Mouse (Mus musculus) heart, embryonic 16.5 days (tissue): ENCODE measurements around the gene Ppp6r1. TPM values are rescaled to one million over a fixed set of nuclear protein-coding genes. Genes with fewer than 3 reads are reported as not detected.
"Not testable (repeated sequence)": the region's sequence is repeated elsewhere in the genome, so short reads cannot be mapped to it uniquely, and the experiment has no call there.

Experiments
- ATAC-seq: fragments of 200-750 bp; cut with Nextera tagmentation; replicated peaks from 2 replicates; pipeline ENCODE4 v1.8.0; 2017; ENCODE audit warnings: moderate number of reproducible peaks; ENCODE audit not compliant: insufficient read depth, low FRiP score; ENCODE audit errors: extremely low read depth
- H3K27ac ChIP-seq: fragments of 300-500 bp; sonication (generic); 2 replicates; pipeline ENCODE4 v1.5.1; 2014; ENCODE audit warnings: mild to moderate bottlenecking, low read length, control low read depth, moderate library complexity
- H3K27me3 ChIP-seq: fragments of 300-500 bp; sonication (generic); 2 replicates; pipeline ENCODE4 v1.6.1; 2014; ENCODE audit warnings: low read length, mixed read lengths; ENCODE audit not compliant: control insufficient read depth, insufficient read depth
- H3K36me3 ChIP-seq: fragments of 300-500 bp; sonication (generic); 2 replicates; pipeline ENCODE4 v1.6.1; 2014; ENCODE audit not compliant: control insufficient read depth, insufficient read depth
- H3K4me1 ChIP-seq: fragments of 300-500 bp; sonication (generic); 2 replicates; pipeline ENCODE4 v1.6.1; 2014; ENCODE audit warnings: low read length, mixed read lengths; ENCODE audit not compliant: control insufficient read depth, insufficient read depth
- H3K4me2 ChIP-seq: fragments of 300-500 bp; sonication (generic); 2 replicates; pipeline ENCODE4 v1.6.1; 2014; ENCODE audit warnings: low read depth, mild to moderate bottlenecking, control low read depth, low read length
- H3K4me3 ChIP-seq: fragments of 300-500 bp; sonication (generic); 2 replicates; pipeline ENCODE4 v1.5.1; 2014; ENCODE audit warnings: mild to moderate bottlenecking, control low read depth, low read length
- H3K9ac ChIP-seq: fragments of 300-500 bp; sonication (generic); 2 replicates; pipeline ENCODE4 v1.6.1; 2014; ENCODE audit warnings: low read length, control low read depth
- H3K9me3 ChIP-seq: fragments of 300-500 bp; sonication (generic); replicated peaks from 2 replicates; pipeline ENCODE4 v1.6.1; 2016; ENCODE audit warnings: low read length; ENCODE audit not compliant: control insufficient read depth
- WGBS: fragments of 180-500 bp; shearing (Covaris S2); extraction: QIAGEN DNeasy Blood & Tissue Kit; methylation state at CpG from one replicate; pipeline ENCODE4 v1.1.7; 2014; 5-methylcytosine and 5-hydroxymethylcytosine counted together
- polyA plus RNA-seq: library from polyadenylated mRNA; unstranded; fragments of >200 nt; fragmentation: Nextera tagmentation; extraction: Ambion mirVana; gene quantifications from 2 replicates; pipeline ENCODE4 v1.2.1, GENCODE M21; 2015

Gene Ppp6r1
- polyA plus RNA-seq, 1 experiment from 2014 or later = 4.9 TPM

DNA sequence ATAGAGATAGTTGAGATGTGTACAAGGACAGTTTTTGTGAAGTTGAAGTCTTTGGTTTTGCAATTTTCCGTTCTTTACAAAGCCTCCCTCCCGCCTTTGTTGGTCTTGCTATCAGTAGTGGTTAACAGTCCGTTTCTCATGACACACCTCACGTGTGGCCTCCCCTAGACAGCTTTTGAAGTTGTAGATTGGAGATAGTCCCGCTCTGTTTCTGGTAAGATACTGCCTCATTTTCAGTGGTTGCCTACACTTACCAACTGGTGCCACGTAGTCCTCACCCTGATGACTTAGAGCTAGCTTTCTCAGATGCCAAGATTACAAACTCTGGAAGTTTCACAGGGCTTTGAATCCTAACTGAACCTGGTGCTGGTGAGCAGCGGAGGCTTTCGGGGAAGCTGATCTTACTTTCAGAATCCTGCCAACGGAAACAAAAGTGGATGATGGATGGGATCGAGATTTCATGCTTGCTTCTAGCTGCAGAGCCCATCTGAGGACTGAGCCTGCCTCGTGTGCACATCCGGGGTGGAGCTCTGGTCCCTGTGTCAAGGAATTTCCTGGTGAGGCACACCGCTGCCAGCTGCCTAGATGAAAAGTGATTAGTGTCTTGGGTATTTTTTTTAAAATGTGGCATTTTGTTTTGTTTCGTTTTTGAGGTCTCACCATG lies 44.9 kb downstream of the Ppp6r1 start:
- H3K4me2 ChIP-seq = no peak overlapping the region
- no peak for ATAC-seq
- H3K4me3 ChIP-seq = no peak overlapping the region
- H3K36me3 ChIP-seq = no peaks in the 10 kb centered on the region
- no peaks in the 10 kb centered on the region for H3K27me3 ChIP-seq
- 61% methylated on average over 14 of the region's 14 CpGs for WGBS
- H3K9me3 ChIP-seq = no peaks in the 10 kb centered on the region
- no peaks in the 10 kb centered on the region for H3K4me1 ChIP-seq
- H3K9ac ChIP-seq = no peak overlapping the region
- no peak overlapping the region for H3K27ac ChIP-seq

DNA sequence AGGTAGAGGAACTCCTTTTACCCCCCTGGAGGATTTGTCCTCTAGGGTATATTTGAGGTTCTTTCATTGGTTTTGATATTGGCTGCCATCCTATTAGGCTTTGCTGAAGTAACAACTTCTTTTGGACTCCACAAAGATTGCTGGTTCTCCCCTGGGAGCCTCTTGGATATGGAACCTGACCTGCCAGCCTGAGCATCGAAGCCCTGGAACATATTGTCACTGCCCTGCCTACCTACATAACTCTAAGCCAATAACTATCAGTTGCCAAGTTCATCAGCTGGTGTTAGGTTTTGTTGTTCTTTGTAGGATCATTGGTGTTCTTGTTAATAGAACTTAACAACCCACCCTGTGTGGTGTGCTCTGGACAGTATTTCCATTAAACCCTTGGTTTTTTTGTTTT lies 45.9 kb downstream of the Ppp6r1 start:
- no peaks in the 10 kb centered on the region for H3K9me3 ChIP-seq
- H3K9ac ChIP-seq = no peak overlapping the region
- H3K4me2 ChIP-seq = no peak overlapping the region
- ATAC-seq = no peak
- WGBS = 67% methylated on average over 1 of the region's 1 CpGs
- no peak overlapping the region for H3K4me3 ChIP-seq
- no peaks in the 10 kb centered on the region for H3K4me1 ChIP-seq
- H3K27ac ChIP-seq = no peak overlapping the region
- no peaks in the 10 kb centered on the region for H3K27me3 ChIP-seq
- no peaks in the 10 kb centered on the region for H3K36me3 ChIP-seq

DNA sequence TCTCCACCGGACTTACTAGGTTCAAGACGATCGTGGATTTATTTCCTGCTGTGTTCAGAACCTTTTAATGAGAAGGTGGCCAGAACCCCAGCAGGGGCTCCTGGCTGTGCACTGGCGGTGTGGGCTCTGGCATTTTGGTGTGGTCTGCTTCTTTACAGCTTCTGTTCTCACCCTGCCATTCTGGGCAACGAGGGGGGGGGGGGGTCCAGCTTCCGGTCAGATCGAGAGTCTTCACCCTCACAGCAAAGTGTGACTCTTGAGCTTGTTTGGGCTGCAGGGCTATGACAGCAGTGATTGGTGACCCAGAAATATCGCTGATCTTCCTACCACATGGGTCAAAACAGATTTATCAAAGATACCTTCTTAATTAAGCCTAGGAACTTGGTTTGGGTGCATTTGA lies 46.4 kb downstream of the Ppp6r1 start:
- WGBS = 55% methylated on average over 8 of the region's 8 CpGs
- H3K4me3 ChIP-seq = no peak overlapping the region
- no peak overlapping the region for H3K27ac ChIP-seq
- no peaks in the 10 kb centered on the region for H3K4me1 ChIP-seq
- no peaks in the 10 kb centered on the region for H3K27me3 ChIP-seq
- ATAC-seq = no peak
- H3K9ac ChIP-seq = no peak overlapping the region
- no peaks in the 10 kb centered on the region for H3K9me3 ChIP-seq
- no peaks in the 10 kb centered on the region for H3K36me3 ChIP-seq
- H3K4me2 ChIP-seq = no peak overlapping the region

DNA sequence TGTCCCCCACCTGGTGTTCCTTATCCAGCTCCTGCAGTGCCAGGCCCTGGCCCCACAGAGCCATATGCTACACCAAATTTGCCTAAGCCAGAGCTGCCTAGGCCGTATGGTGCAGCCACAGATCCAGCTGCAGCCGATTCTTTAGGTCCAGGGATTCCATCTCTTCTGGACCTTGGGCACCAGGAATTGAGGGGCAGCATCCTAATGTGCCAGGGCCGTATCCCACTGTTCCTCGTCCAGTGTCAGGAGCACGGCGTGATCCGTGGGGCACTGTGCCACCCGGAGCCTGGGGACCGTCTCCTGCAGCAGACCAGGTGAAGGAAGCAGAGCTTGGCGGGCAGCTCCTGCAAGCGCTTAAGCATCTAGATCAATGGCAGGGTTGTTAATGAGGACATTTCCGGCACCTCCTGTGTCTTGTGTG lies 46.9 kb downstream of the Ppp6r1 start:
- H3K4me2 ChIP-seq = no peak overlapping the region
- 73% methylated on average over 12 of the region's 12 CpGs for WGBS

DNA sequence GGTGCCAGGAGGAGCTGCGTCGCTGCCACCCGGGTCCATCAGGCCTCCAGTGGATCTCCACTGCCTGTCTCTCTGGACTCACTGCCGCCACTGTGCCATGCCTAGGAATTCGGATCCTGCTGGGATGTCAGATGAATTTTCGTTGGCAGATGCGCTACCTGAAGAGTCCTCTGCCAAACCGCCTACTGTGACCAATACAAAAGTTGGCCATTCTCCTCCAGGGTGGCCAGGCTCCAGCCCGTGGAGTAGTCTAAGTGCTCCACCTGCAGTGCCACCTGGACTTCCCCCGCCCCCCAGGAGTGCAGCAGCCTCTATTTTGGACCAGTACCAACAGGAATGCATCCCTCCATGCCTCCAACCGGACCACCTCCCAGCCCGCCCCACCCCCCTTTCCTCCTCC lies 47.3 kb downstream of the Ppp6r1 start:
- no peak overlapping the region for H3K4me2 ChIP-seq
- 73% methylated on average over 12 of the region's 12 CpGs for WGBS
- no peak overlapping the region for H3K4me3 ChIP-seq
- no peaks in the 10 kb centered on the region for H3K27me3 ChIP-seq
- no peaks in the 10 kb centered on the region for H3K9me3 ChIP-seq
- no peak for ATAC-seq
- H3K9ac ChIP-seq = no peak overlapping the region
- H3K27ac ChIP-seq = no peak overlapping the region
- H3K36me3 ChIP-seq = no peaks in the 10 kb centered on the region
- H3K4me1 ChIP-seq = no peaks in the 10 kb centered on the region

More for the DNA sequence above, 46.9 kb downstream of the Ppp6r1 start:
- Histone ChIP-seq H3K36me3 (no peaks in the 10 kb centered on the region), H3K4me1 (no peaks in the 10 kb centered on the region), H3K9ac (no peak overlapping the region), H3K9me3 (no peaks in the 10 kb centered on the region), H3K27ac (no peak overlapping the region), H3K27me3 (no peaks in the 10 kb centered on the region), H3K4me3 (no peak overlapping the region)
- no peak for ATAC-seq

DNA sequence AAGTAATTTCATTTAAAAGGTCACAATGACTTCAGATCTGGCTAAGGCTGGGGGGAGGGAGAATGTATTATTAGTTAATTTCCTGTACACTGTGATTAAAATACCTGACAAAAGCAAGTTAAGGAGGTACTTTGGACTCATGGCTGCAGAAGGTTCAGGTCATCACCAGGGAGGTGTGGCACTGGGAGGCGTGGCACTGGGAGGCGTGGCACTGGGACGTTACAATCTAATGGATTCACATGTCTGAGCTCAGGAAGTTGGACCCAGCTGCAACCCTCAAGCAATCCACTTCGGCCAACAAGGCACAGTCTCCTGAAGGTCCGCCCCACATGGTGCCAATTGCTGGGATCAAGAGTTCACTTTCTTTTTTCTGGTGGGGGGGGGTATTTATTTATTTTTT lies 50.8 kb downstream of the Ppp6r1 start:
- Histone ChIP-seq H3K4me2 (no peak overlapping the region), H3K9ac (no peak overlapping the region), H3K36me3 (no peaks in the 10 kb centered on the region), H3K4me1 (no peaks in the 10 kb centered on the region), H3K4me3 (no peak overlapping the region), H3K27ac (no peak overlapping the region), H3K9me3 (no peaks in the 10 kb centered on the region), H3K27me3 (no peaks in the 10 kb centered on the region)
- no peak for ATAC-seq
- WGBS = 71% methylated on average over 5 of the region's 5 CpGs

DNA sequence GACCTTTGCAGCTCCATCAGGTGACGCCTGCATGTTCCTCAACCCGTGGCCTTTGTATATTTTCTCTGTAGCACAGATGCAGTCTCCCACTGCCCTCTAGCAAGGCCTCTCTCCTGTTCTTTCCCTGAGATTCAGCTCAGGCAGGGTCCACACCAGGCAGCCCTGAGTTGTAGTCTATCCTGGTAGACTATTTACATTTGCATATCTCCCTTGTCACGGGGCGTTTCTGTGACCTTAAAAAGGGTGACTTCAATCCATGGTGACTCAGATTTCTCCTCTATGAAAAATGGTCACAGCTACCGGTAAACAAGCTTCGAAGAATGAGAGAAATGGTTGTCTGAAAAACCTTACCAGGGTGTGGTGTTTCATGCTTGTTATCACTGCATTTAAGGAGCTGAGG lies 54.9 kb downstream of the Ppp6r1 start, which contains the start of gene Ptprh:
Gene Ptprh (minus strand): TSS at position 169 of the 400 bp plus-strand sequence.
- 61% methylated on average over 6 of the region's 6 CpGs for WGBS
- Histone ChIP-seq H3K4me2 (no peak within 1 kb of the TSS), H3K9me3 (no peaks in the 10 kb centered on the region), H3K9ac (no peak within 1 kb of the TSS), H3K27me3 (no peaks in the 10 kb centered on the region), H3K4me3 (no peak within 1 kb of the TSS), H3K36me3 (no peaks in the 10 kb centered on the region), H3K4me1 (no peaks in the 10 kb centered on the region), H3K27ac (no peak within 1 kb of the TSS)
- ATAC-seq = no peak

DNA sequence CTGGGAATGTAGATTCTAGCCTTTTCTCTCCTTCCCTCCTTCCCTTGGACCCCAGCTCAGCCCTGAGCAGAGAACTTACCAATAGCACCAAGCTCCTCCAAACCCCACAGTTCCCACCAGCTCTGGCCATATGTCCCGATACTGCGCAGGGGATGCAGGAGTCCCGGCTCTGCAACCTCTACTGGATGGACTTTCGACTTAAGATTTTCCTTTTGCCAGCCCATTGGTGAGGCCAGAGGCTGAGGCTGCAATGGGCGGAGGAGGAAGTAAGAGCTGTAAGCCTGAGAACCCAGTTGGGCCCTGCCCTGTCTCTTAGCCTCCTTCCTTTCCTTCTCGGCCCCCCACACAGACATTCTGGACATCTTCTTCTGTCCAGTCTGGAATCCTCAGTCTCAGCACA lies 55.9 kb downstream of the Ppp6r1 start:
- Histone ChIP-seq H3K4me1 (no peaks in the 10 kb centered on the region), H3K27ac (no peak overlapping the region), H3K9ac (no peak overlapping the region), H3K36me3 (no peaks in the 10 kb centered on the region), H3K4me3 (no peak overlapping the region), H3K9me3 (no peaks in the 10 kb centered on the region), H3K4me2 (no peak overlapping the region), H3K27me3 (no peaks in the 10 kb centered on the region)
- WGBS = 82% methylated on average over 6 of the region's 6 CpGs
- no peak for ATAC-seq

DNA sequence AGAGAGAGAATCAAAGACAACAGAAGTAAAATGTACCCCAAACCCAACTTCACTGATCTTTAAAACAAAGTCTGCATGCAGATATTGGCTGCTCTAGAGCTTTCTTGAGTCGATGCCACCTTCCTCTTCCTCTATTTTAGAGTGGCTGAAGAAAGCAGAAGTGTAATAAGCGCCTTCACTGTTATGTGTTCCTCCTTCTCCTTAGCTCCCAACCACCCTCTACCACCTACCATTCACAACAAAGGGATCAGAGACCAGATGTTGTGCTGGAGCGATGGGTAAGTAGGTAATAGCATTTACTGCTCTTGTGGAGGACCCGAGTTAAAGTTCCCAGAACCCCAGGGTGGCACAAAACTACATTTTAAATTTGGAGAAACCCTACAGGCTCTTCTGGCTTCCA lies 61.8 kb downstream of the Ppp6r1 start:
- not testable (repeated sequence) for H3K4me3 ChIP-seq, H3K27me3 ChIP-seq, ATAC-seq, H3K9me3 ChIP-seq, H3K27ac ChIP-seq, H3K36me3 ChIP-seq, H3K9ac ChIP-seq, H3K4me1 ChIP-seq, H3K4me2 ChIP-seq
- WGBS = 52% methylated on average over 4 of the region's 4 CpGs
